Mouse (Mus musculus) lung, postnatal 36 days (tissue): ENCODE measurements around the gene Olfr601.
"Not testable (repeated sequence)": the region's sequence is repeated elsewhere in the genome, so short reads cannot be mapped to it uniquely, and the experiment has no call there.

Experiments
- DNase-seq: peaks from one replicate; pipeline ENCODE4 v3.0.0; 2022; ENCODE audit warnings: mixed read lengths

Olfr601 gene

GRCm38 (mm10) chr7:103362555-103362954 lies at the start of gene Olfr601:
Olfr601 (minus strand) TSS chr7:103362655.
- DNase-seq = no peak

DNA sequence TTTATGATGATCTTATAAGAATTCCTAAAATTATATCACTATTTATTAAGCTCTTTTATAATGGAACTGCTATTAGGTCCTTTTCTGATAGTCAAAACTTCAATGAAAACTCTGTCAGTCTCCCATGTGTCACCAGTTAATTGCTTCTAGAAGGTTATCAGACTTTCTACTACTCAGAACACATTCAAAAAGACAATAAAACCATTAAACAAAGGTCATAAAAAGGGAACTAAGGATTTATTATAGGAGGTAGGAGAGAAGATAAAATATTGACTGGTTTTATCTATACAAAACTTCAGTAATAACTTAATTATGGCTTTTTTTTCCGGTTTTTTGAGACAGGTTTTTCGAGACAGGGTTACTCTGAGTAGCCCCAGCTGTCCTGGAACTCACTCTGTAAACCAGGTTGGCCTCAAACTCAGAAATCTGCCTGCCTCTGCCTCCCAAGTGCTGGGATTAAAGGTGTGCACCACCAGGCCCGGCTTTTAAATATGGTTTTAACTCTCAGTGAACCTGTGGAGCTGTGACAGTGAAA lies 44.1 kb upstream of the Olfr601 start:
- DNase-seq = not testable (repeated sequence)

GRCm38 (mm10) chr7:103398981-103399380 lies 36.5 kb upstream of the Olfr601 start:
- DNase-seq = no peak

GRCm38 (mm10) chr7:103397758-103398157 lies 35.3 kb upstream of the Olfr601 start:
- no peak for DNase-seq

- no peak for DNase-seq
Measured at GRCm38 (mm10) chr7:103386077-103386476, 23.6 kb upstream of the Olfr601 start, which contains the start of gene Olfr603. Olfr603 (minus strand) TSS chr7:103386177.

DNA sequence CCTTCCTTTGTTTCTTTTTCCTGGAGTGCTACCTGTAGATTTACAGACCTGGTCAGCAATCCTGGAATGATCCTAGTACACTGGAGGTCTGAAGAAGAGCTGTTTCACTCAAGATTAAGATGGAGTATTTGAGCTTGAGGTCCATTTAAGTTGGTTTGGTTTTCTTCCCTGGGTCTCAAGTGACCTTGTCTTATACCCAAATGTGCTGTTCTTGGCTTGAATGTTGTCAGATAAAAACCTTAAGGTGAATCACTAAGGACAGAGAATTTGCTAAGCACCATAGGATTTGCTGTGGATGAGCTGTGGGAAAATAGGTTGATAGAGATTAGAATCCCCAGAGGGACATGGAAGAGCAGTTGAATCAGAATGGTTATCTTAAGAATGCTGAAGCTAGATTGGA lies 12.9 kb downstream of the Olfr601 start, which contains the start of gene Olfr600:
Gene Olfr600 (minus strand): TSS at position 101 of the 400 bp plus-strand sequence.
- no peak for DNase-seq

GRCm38 (mm10) chr7:103335617-103336016 lies 26.8 kb downstream of the Olfr601 start, which contains the start of gene Olfr599:
Olfr599 (plus strand) TSS chr7:103335917.
- no peak for DNase-seq

- DNase-seq = no peak
Measured at GRCm38 (mm10) chr7:103323268-103323667, 39.2 kb downstream of the Olfr601 start, which contains the start of gene Olfr598. Olfr598 (plus strand) TSS chr7:103323568.

DNA sequence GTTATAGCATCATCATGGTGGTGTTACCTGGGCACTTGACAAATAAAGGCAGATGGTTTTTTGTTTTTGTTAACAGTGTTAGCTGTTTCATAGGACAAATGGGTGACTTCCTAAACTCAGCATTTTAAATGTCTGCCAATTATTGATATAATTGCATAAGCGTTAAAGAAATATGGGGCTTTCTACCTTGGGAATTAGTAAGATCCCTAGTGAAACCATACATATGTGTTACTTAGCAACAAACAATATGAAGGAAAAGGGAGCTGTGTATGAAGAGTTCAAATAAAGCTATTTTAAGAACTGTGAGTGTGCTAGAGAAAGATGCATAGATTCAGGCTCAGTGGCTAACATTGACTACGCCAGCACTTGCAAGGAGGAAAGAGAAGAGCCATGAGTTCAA lies 46.4 kb downstream of the Olfr601 start, which contains the start of gene Olfr597:
Gene Olfr597 (plus strand): TSS at position 301 of the 400 bp plus-strand sequence.
- not testable (repeated sequence) for DNase-seq
